Mouse (Mus musculus): Measurements from ENCODE around the gene Tbca. TPM values are rescaled to one million over a fixed set of nuclear protein-coding genes. Genes with fewer than 3 reads are reported as not detected.

Gene Tbca
- polyA plus RNA-seq, 1 experiment from 2014 or later, result 324 TPM

DNA sequence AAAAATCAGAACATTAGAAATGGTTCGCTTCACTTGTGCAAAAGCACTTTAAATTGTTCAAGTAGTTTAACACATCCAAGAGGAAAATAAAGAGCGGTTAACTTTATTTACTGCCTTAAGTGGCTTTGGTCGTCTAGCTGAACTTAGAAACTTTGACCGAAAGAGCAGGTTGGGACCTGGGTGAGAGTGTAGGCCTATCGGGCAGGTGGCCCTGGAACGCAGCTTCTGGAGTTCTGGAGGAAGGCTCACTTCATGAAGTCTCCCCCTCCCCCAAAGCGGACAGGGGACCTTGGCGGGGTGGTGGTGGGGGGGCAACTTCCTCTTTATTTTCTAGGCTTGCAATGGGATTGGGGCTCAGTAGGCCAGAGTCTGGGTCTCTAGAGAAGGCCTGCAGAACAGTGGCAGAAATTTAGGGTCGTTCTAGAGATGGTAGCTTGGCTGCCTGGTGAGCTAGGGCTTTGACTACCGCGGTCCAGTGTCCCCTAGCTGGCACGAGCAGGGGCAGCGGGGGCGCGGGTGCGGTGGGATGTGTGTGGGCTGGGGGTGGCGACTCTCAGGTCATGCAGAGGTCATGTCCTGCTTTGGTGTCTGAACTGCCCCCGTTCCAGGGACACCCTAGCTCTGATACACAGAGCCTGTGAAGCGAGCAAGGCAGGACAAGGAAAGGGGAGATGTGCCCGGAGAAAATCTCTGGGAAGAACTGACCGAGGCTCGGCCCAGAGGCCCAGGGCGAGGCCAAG is 86.1 kb downstream of the Tbca start:
- H3K4me3 ChIP-seq (replicated peaks; ENCODE audit: low read depth, low read length), result no peak overlapping the region
- H3K27ac ChIP-seq, result no peak overlapping the region
- ATAC-seq (replicated peaks; ENCODE audit: low FRiP score, low read depth), result no peak
- no peaks in the 10 kb centered on the region for H3K36me3 ChIP-seq (ENCODE audit: insufficient read depth, low read length)
- peaks cover 79% of the 10 kb centered on the region for H3K27me3 ChIP-seq (ENCODE audit: insufficient read depth, low read length)
- no peak overlapping the region for H3K4me2 ChIP-seq (ENCODE audit: low read length)
- no peak overlapping the region for H3K9ac ChIP-seq (ENCODE audit: low read depth, low read length)
- no peaks in the 10 kb centered on the region for H3K4me1 ChIP-seq (replicated peaks; ENCODE audit: insufficient read depth, low read length)
- under 1% methylated on average over 23 of the region's 23 CpGs for WGBS
- TF ChIP-seq CTCF (IDR thresholded peaks at IDR 0.05; ENCODE audit: low read depth), result no peak
- no peak for DNase-seq (ENCODE audit: low spot score)
- H3K9me3 ChIP-seq (replicated peaks; ENCODE audit: low read length), result no peaks in the 10 kb centered on the region

GRCm38 (mm10) chr13:94875396-94875880 is 86.7 kb downstream of the Tbca start, which contains the start of gene Otp:
TSS of gene Otp (plus strand) at chr13:94875602.
- no peak within 1 kb of the TSS for H3K4me3 ChIP-seq (replicated peaks; ENCODE audit: low read depth, low read length)
- H3K4me1 ChIP-seq (replicated peaks; ENCODE audit: insufficient read depth, low read length), result no peaks in the 10 kb centered on the region
- H3K9me3 ChIP-seq (replicated peaks; ENCODE audit: low read length), result no peaks in the 10 kb centered on the region
- H3K27me3 ChIP-seq (ENCODE audit: insufficient read depth, low read length), result peaks cover 79% of the 10 kb centered on the region
- H3K36me3 ChIP-seq (ENCODE audit: insufficient read depth, low read length), result no peaks in the 10 kb centered on the region
- DNase-seq (ENCODE audit: low spot score) (no peak), ATAC-seq (replicated peaks; ENCODE audit: low FRiP score, low read depth) (no peak)
- 3% methylated on average over 30 of the region's 30 CpGs for WGBS
- no peak within 1 kb of the TSS for H3K9ac ChIP-seq (ENCODE audit: low read depth, low read length)
- H3K27ac ChIP-seq, result no peak within 1 kb of the TSS
- no peak within 1 kb of the TSS for H3K4me2 ChIP-seq (ENCODE audit: low read length)
- TF ChIP-seq CTCF (IDR thresholded peaks at IDR 0.05; ENCODE audit: low read depth), result no peak

- Histone ChIP-seq H3K36me3 (ENCODE audit: insufficient read depth, low read length) (no peaks in the 10 kb centered on the region), H3K4me3 (replicated peaks; ENCODE audit: low read depth, low read length) (no peak overlapping the region), H3K27ac (no peak overlapping the region), H3K4me1 (replicated peaks; ENCODE audit: insufficient read depth, low read length) (no peaks in the 10 kb centered on the region), H3K9me3 (replicated peaks; ENCODE audit: low read length) (no peaks in the 10 kb centered on the region), H3K9ac (ENCODE audit: low read depth, low read length) (no peak overlapping the region), H3K27me3 (ENCODE audit: insufficient read depth, low read length) (peaks cover 81% of the 10 kb centered on the region), H3K4me2 (ENCODE audit: low read length) (no peak overlapping the region)
- no peak for TF ChIP-seq CTCF (IDR thresholded peaks at IDR 0.05; ENCODE audit: low read depth)
- DNase-seq (ENCODE audit: low spot score), result no peak
- no peak for ATAC-seq (replicated peaks; ENCODE audit: low FRiP score, low read depth)
- 2% methylated on average over 30 of the region's 30 CpGs for WGBS
These were observed 87.8 kb downstream of the Tbca start for GRCm38 (mm10) chr13:94876286-94877210.

DNA sequence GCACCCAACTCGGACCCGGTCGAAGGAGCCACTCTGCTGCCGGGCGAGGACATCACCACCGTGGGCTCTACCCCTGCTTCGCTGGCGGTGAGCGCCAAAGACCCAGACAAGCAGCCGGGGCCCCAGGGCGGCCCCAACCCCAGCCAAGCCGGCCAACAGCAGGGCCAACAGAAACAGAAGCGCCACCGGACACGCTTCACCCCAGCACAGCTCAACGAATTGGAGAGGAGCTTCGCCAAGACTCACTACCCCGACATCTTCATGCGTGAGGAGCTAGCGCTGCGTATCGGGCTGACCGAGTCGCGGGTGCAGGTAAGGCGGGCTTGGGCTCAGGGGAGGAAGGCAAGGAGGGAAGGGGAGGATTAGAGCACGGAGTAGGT is 88.5 kb downstream of the Tbca start:
- whole genome bisulfite sequencing, result under 1% methylated on average over 27 of the region's 27 CpGs
- no peak for ATAC-seq (replicated peaks; ENCODE audit: low FRiP score, low read depth)
- H3K9me3 ChIP-seq (replicated peaks; ENCODE audit: low read length), result no peaks in the 10 kb centered on the region

GRCm38 (mm10) chr13:94877991-94878745 is 89.5 kb downstream of the Tbca start:
- Histone ChIP-seq H3K27ac (no peak overlapping the region), H3K9me3 (replicated peaks; ENCODE audit: low read length) (no peaks in the 10 kb centered on the region), H3K9ac (ENCODE audit: low read depth, low read length) (no peak overlapping the region), H3K27me3 (ENCODE audit: insufficient read depth, low read length) (peaks cover 82% of the 10 kb centered on the region), H3K4me2 (ENCODE audit: low read length) (no peak overlapping the region), H3K4me1 (replicated peaks; ENCODE audit: insufficient read depth, low read length) (0 out of 2 replicates have a peak, but pooled peaks cover 7% of the 10 kb centered on the region), H3K36me3 (ENCODE audit: insufficient read depth, low read length) (no peaks in the 10 kb centered on the region), H3K4me3 (replicated peaks; ENCODE audit: low read depth, low read length) (no peak overlapping the region)
- WGBS, result 12% methylated on average over 10 of the region's 10 CpGs
- no peak for ATAC-seq (replicated peaks; ENCODE audit: low FRiP score, low read depth)
- DNase-seq (ENCODE audit: low spot score), result peak; percentile 74
- no peak for TF ChIP-seq CTCF (IDR thresholded peaks at IDR 0.05; ENCODE audit: low read depth)

More for the DNA sequence above, 88.5 kb downstream of the Tbca start:
- H3K4me1 ChIP-seq (replicated peaks; ENCODE audit: insufficient read depth, low read length), result no peaks in the 10 kb centered on the region
- no peak overlapping the region for H3K27ac ChIP-seq
- no peak for DNase-seq (ENCODE audit: low spot score)
- no peaks in the 10 kb centered on the region for H3K36me3 ChIP-seq (ENCODE audit: insufficient read depth, low read length)
- no peak overlapping the region for H3K9ac ChIP-seq (ENCODE audit: low read depth, low read length)
- TF ChIP-seq CTCF (IDR thresholded peaks at IDR 0.05; ENCODE audit: low read depth), result no peak
- H3K4me2 ChIP-seq (ENCODE audit: low read length), result no peak overlapping the region
- H3K4me3 ChIP-seq (replicated peaks; ENCODE audit: low read depth, low read length), result no peak overlapping the region
- peaks cover 81% of the 10 kb centered on the region for H3K27me3 ChIP-seq (ENCODE audit: insufficient read depth, low read length)

GRCm38 (mm10) chr13:94881201-94881600 is 92.5 kb downstream of the Tbca start:
- no peak for DNase-seq (ENCODE audit: low spot score)
- H3K27me3 ChIP-seq (ENCODE audit: insufficient read depth, low read length), result peaks cover 83% of the 10 kb centered on the region
- no peak overlapping the region for H3K9ac ChIP-seq (ENCODE audit: low read depth, low read length)
- no peak for ATAC-seq (replicated peaks; ENCODE audit: low FRiP score, low read depth)
- H3K27ac ChIP-seq, result no peak overlapping the region
- 0 out of 2 replicates have a peak, but pooled peaks cover 16% of the 10 kb centered on the region for H3K4me1 ChIP-seq (replicated peaks; ENCODE audit: insufficient read depth, low read length)
- H3K9me3 ChIP-seq (replicated peaks; ENCODE audit: low read length), result no peaks in the 10 kb centered on the region
- WGBS, result 4% methylated on average over 3 of the region's 3 CpGs
- no peak overlapping the region for H3K4me2 ChIP-seq (ENCODE audit: low read length)
- no peak for TF ChIP-seq CTCF (IDR thresholded peaks at IDR 0.05; ENCODE audit: low read depth)
- H3K4me3 ChIP-seq (replicated peaks; ENCODE audit: low read depth, low read length), result no peak overlapping the region
- no peaks in the 10 kb centered on the region for H3K36me3 ChIP-seq (ENCODE audit: insufficient read depth, low read length)
